Mouse (Mus musculus): ENCODE measurements around the gene Myo1b. TPM values are rescaled to one million over a fixed set of nuclear protein-coding genes. Genes with fewer than 3 reads are reported as not detected.

The Myo1b gene
- polyA plus RNA-seq, 1 experiment: 4.4 TPM

DNA sequence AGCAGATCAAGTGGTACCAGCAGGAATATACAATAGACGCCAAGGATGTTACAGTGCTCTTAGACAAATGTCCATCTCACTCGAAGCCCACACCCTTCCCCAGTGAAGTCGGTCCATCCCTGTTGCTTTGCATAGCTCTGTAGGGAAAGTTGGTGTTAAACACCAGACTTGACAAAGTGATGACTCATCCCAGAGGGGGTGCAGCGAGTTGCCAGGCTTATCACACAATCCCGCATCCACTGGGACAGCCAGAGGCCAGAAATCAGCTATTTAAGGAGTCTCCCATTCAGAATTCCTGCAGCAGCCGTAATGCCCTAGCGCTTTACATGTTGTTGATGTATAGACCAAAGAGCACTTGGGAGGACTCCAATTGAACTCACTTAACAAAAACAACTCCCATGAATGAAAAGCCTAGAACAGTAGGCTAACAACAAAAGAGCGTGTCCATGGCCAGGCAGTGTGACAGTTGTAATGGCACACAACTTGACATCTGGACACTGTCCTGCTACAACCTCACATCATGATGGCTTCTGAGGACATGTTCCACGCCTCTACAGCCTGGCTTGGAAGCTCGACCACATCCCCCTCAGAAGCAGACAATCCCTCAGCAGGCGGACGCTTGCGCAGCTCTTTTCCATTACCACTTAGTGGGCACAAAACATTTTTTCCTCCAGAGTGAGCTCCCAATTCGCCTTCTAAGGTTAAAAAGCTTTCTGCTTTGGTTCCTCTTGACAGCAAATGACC lies 2.6 kb downstream of the Myo1b start:
- Histone ChIP-seq H3K4me3 (ENCODE audit: insufficient read depth, low read depth, low read length) (peak overlapping the region; percentile 1; the same call in 1 of the 2 replicates), H3K27ac (replicated peaks; ENCODE audit: low read depth, low read length) (peak overlapping the region; percentile 0; the same call in 1 of the 2 replicates), H3K4me1 (ENCODE audit: control insufficient read depth, insufficient read depth, insufficient read length, low read length) (peaks cover 24% of the 10 kb centered on the region)

GRCm38 (mm10) chr1:51911331-51911730 lies 4.5 kb downstream of the Myo1b start:
- Histone ChIP-seq H3K27ac (replicated peaks; ENCODE audit: low read depth, low read length) (peak overlapping the region; percentile 15; the same call in 1 of the 2 replicates), H3K4me3 (ENCODE audit: insufficient read depth, low read depth, low read length) (no peak overlapping the region), H3K4me1 (ENCODE audit: control insufficient read depth, insufficient read depth, insufficient read length, low read length) (peaks cover 32% of the 10 kb centered on the region)

DNA sequence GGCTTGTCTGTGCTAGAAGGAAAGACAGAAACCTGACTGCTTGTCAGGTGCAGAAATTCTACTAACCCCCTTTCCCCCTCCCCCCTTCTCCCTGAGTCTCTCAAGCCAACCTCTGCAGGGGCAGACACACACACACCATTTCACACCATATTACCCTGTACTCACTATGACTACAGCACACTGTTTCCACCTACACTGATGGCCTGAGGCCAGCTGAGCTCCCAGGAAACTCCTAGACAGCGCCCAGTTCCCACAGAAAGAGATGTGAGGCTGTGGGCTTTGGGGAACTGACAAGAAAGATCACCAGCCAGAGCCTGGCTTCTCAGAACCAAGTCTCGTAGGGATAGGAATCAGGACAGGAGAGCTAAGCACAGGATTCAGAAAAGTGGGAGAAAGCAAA lies 6.7 kb downstream of the Myo1b start:
- no peak overlapping the region for H3K27ac ChIP-seq (replicated peaks; ENCODE audit: low read depth, low read length)
- H3K4me3 ChIP-seq (ENCODE audit: insufficient read depth, low read depth, low read length): no peak overlapping the region
- H3K4me1 ChIP-seq (ENCODE audit: control insufficient read depth, insufficient read depth, insufficient read length, low read length): peaks cover 35% of the 10 kb centered on the region

DNA sequence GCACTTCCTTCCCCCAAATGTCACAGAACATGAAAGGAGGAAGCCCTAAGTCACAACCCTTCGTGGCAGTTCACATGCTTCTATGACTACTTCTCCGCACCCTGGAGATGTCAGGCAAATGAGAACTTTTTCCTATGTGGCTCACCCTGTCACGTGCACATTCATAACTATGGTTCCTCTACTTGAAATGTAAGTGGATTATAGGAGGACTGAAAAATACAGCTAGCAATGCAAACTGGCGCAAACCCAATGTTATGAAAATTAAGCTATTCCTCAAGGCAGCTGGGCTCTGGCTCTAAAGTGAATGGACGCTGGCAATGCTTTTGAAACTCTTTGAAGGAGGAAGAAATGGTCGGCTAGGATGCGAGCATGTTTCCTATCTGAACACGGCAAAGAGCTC lies 8.1 kb downstream of the Myo1b start:
- Histone ChIP-seq H3K27ac (replicated peaks; ENCODE audit: low read depth, low read length) (no peak overlapping the region), H3K4me1 (ENCODE audit: control insufficient read depth, insufficient read depth, insufficient read length, low read length) (peaks cover 36% of the 10 kb centered on the region), H3K4me3 (ENCODE audit: insufficient read depth, low read depth, low read length) (no peak overlapping the region)

GRCm38 (mm10) chr1:51906206-51906906 lies 9.5 kb downstream of the Myo1b start:
- no peak overlapping the region for H3K4me3 ChIP-seq (ENCODE audit: insufficient read depth, low read depth, low read length)
- peaks cover 31% of the 10 kb centered on the region for H3K4me1 ChIP-seq (ENCODE audit: control insufficient read depth, insufficient read depth, insufficient read length, low read length)
- H3K27ac ChIP-seq (replicated peaks; ENCODE audit: low read depth, low read length): no peak overlapping the region

DNA sequence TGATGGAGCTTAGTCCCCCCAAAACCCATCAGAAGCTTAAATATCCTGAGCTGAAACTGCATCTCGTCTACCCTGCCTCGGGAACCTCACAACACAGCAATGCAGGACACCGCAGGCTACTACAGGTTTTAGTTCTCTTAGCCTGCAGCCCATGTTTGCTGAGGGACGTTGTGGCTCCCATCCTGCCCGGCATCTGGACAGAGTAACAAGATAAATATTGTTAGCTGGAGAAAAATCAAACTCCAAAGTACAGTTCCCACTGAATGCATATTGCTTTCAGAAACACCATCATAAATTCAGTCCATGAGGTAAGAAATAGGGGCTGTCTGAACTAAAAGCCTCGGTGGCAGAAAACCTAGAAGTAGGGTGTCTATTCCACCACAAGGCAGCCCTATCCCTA lies 10.8 kb downstream of the Myo1b start:
- Histone ChIP-seq H3K27ac (replicated peaks; ENCODE audit: low read depth, low read length) (no peak overlapping the region), H3K4me1 (ENCODE audit: control insufficient read depth, insufficient read depth, insufficient read length, low read length) (peaks cover 24% of the 10 kb centered on the region), H3K4me3 (ENCODE audit: insufficient read depth, low read depth, low read length) (no peak overlapping the region)

GRCm38 (mm10) chr1:51897160-51897572 lies 18.7 kb downstream of the Myo1b start:
- Histone ChIP-seq H3K27ac (replicated peaks; ENCODE audit: low read depth, low read length) (no peak overlapping the region), H3K4me1 (ENCODE audit: control insufficient read depth, insufficient read depth, insufficient read length, low read length) (peaks cover 13% of the 10 kb centered on the region; the same call in 1 of the 2 replicates), H3K4me3 (ENCODE audit: insufficient read depth, low read depth, low read length) (no peak overlapping the region)

- Histone ChIP-seq H3K4me3 (ENCODE audit: insufficient read depth, low read depth, low read length) (no peak overlapping the region), H3K27ac (replicated peaks; ENCODE audit: low read depth, low read length) (no peak overlapping the region)
Observed at GRCm38 (mm10) chr1:51895961-51896360, 19.9 kb downstream of the Myo1b start.

DNA sequence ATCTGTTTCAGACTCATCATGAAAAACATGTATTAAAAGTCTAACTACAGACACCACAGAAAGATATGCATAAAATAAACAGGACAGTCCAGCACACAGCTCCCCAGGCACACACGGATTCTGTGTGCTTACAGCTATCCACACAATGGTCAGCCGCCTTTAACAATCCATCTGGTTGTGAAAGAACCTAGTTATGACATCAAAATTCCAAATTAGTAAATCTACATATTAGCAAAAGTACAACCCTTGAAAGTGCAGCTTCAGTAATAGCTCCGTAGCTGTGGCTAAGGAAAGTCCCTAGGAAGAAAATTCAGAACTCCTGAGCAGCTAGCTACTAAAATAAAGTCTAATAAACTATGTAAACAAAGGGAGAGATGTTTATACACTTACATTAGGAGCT lies 21.1 kb downstream of the Myo1b start:
- no peak overlapping the region for H3K4me3 ChIP-seq (ENCODE audit: insufficient read depth, low read depth, low read length)
- H3K27ac ChIP-seq (replicated peaks; ENCODE audit: low read depth, low read length): no peak overlapping the region

More at GRCm38 (mm10) chr1:51895961-51896360, 19.9 kb downstream of the Myo1b start:
- H3K4me1 ChIP-seq (ENCODE audit: control insufficient read depth, insufficient read depth, insufficient read length, low read length): peaks cover 18% of the 10 kb centered on the region; the same call in 1 of the 2 replicates

GRCm38 (mm10) chr1:51893521-51894355 lies 22.1 kb downstream of the Myo1b start:
- peak overlapping the region; percentile 88 for H3K27ac ChIP-seq (replicated peaks; ENCODE audit: low read depth, low read length)
- H3K4me1 ChIP-seq (ENCODE audit: control insufficient read depth, insufficient read depth, insufficient read length, low read length): peaks cover 21% of the 10 kb centered on the region; the same call in 1 of the 2 replicates
- peak overlapping the region; percentile 38 for H3K4me3 ChIP-seq (ENCODE audit: insufficient read depth, low read depth, low read length)

More for the DNA sequence above, 21.1 kb downstream of the Myo1b start:
- peaks cover 19% of the 10 kb centered on the region; the same call in 1 of the 2 replicates for H3K4me1 ChIP-seq (ENCODE audit: control insufficient read depth, insufficient read depth, insufficient read length, low read length)

GRCm38 (mm10) chr1:51892005-51892404 lies 23.9 kb downstream of the Myo1b start:
- peaks cover 35% of the 10 kb centered on the region for H3K4me1 ChIP-seq (ENCODE audit: control insufficient read depth, insufficient read depth, insufficient read length, low read length)
- no peak overlapping the region for H3K4me3 ChIP-seq (ENCODE audit: insufficient read depth, low read depth, low read length)
- no peak overlapping the region for H3K27ac ChIP-seq (replicated peaks; ENCODE audit: low read depth, low read length)

DNA sequence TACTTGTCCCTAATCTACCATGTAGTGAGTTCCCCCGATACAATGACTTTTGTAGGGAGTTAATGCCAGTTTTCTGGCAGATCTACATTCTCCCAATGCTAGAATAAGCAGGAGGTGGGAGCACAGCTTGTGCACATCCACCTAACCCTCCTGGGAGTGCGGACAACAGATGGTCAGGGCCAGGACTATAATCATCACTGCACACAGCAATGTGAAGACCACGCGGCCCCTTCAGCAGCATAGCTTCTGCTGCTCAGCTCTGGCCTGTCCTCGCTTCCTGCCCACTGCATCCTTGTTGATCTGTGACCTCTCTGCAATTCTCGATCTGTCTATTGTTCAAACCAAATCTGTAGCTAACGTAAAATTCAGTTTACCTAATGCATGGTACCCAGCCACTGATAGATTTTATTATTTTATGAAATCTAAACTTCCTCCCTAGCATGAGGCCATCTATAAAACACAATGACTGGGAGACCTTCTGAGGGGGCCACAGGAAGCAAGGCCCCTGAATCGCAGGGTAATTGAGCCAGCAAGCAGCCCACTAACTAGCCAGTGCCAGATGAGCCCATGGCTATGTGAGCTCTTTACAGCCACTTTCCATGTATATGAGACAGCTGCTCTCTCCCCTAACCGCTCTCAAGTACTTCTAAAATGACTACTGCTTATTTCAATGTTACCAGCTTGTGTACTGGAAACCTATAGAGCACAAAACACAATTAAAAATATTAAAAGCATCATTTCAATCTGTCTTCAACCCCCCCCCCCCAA lies 27.6 kb downstream of the Myo1b start:
- Histone ChIP-seq H3K4me3 (ENCODE audit: insufficient read depth, low read depth, low read length) (no peak overlapping the region), H3K4me1 (ENCODE audit: control insufficient read depth, insufficient read depth, insufficient read length, low read length) (peaks cover 44% of the 10 kb centered on the region), H3K27ac (replicated peaks; ENCODE audit: low read depth, low read length) (no peak overlapping the region; the same call in 1 of the 2 replicates)

- Histone ChIP-seq H3K4me3 (ENCODE audit: insufficient read depth, low read depth, low read length) (no peak overlapping the region), H3K27ac (replicated peaks; ENCODE audit: low read depth, low read length) (no peak overlapping the region)
Observed at GRCm38 (mm10) chr1:51885356-51885983, 30.4 kb downstream of the Myo1b start.

GRCm38 (mm10) chr1:51883211-51883610 lies 32.7 kb downstream of the Myo1b start:
- Histone ChIP-seq H3K4me1 (ENCODE audit: control insufficient read depth, insufficient read depth, insufficient read length, low read length) (peaks cover 32% of the 10 kb centered on the region), H3K4me3 (ENCODE audit: insufficient read depth, low read depth, low read length) (no peak overlapping the region), H3K27ac (replicated peaks; ENCODE audit: low read depth, low read length) (no peak overlapping the region)

More at GRCm38 (mm10) chr1:51885356-51885983, 30.4 kb downstream of the Myo1b start:
- peaks cover 26% of the 10 kb centered on the region for H3K4me1 ChIP-seq (ENCODE audit: control insufficient read depth, insufficient read depth, insufficient read length, low read length)
